Mouse (Mus musculus): ENCODE results near the gene Mef2d. TPM values are rescaled to one million over a fixed set of nuclear protein-coding genes. Genes with fewer than 3 reads are reported as not detected.
"Not testable (repeated sequence)": the region's sequence is repeated elsewhere in the genome, so short reads cannot be mapped to it uniquely, and the experiment has no call there.

Gene Mef2d
- polyA plus RNA-seq, 1 experiment: 50.0 TPM

GRCm38 (mm10) chr3:88174894-88175293 lies 32.7 kb downstream of the Mef2d start:
- H3K4me3 ChIP-seq (ENCODE audit: insufficient read depth, low read depth, low read length): no peak overlapping the region
- H3K27ac ChIP-seq (replicated peaks; ENCODE audit: low read depth, low read length): peak overlapping the region; percentile 21; the same call in 1 of the 2 replicates
- peaks cover 4% of the 10 kb centered on the region for H3K4me1 ChIP-seq (ENCODE audit: control insufficient read depth, insufficient read depth, insufficient read length, low read length)

GRCm38 (mm10) chr3:88177106-88177505 lies 34.9 kb downstream of the Mef2d start:
- Histone ChIP-seq H3K4me1 (ENCODE audit: control insufficient read depth, insufficient read depth, insufficient read length, low read length) (peaks cover 4% of the 10 kb centered on the region), H3K4me3 (ENCODE audit: insufficient read depth, low read depth, low read length) (peak overlapping the region; percentile 80), H3K27ac (replicated peaks; ENCODE audit: low read depth, low read length) (peak overlapping the region; percentile 100)

GRCm38 (mm10) chr3:88177562-88178345 lies 35.6 kb downstream of the Mef2d start:
- peaks cover 2% of the 10 kb centered on the region for H3K4me1 ChIP-seq (ENCODE audit: control insufficient read depth, insufficient read depth, insufficient read length, low read length)

GRCm38 (mm10) chr3:88178346-88178733 lies 36.2 kb downstream of the Mef2d start:
- H3K4me1 ChIP-seq (ENCODE audit: control insufficient read depth, insufficient read depth, insufficient read length, low read length): not testable (repeated sequence)
- H3K27ac ChIP-seq (replicated peaks; ENCODE audit: low read depth, low read length): peak overlapping the region; percentile 67
- peak overlapping the region; percentile 55 for H3K4me3 ChIP-seq (ENCODE audit: insufficient read depth, low read depth, low read length)

More at GRCm38 (mm10) chr3:88177562-88178345, 35.6 kb downstream of the Mef2d start:
- Histone ChIP-seq H3K4me3 (ENCODE audit: insufficient read depth, low read depth, low read length) (peak overlapping the region; percentile 80), H3K27ac (replicated peaks; ENCODE audit: low read depth, low read length) (peak overlapping the region; percentile 100)

DNA sequence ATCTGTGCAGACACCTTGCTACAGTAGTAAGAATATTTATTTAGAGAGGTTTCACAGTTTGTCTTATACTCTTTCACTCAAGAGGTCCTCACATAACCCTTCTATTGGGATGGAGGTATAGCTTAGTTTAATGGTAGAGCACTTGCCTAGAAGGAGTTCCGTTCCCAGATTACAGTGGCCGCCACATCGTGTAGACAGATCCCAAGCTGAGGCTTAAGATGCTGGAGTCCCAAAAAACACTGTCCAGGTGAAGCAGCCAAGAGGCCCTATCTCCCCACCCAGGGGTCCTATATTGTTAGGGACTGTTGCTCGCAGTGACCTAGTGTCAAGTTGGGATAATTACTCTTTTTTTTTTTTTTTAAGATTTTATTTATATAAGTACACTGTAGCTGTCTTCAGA lies 36.8 kb downstream of the Mef2d start:
- Histone ChIP-seq H3K4me3 (ENCODE audit: insufficient read depth, low read depth, low read length) (no peak overlapping the region), H3K27ac (replicated peaks; ENCODE audit: low read depth, low read length) (no peak overlapping the region), H3K4me1 (ENCODE audit: control insufficient read depth, insufficient read depth, insufficient read length, low read length) (peaks cover 2% of the 10 kb centered on the region)

DNA sequence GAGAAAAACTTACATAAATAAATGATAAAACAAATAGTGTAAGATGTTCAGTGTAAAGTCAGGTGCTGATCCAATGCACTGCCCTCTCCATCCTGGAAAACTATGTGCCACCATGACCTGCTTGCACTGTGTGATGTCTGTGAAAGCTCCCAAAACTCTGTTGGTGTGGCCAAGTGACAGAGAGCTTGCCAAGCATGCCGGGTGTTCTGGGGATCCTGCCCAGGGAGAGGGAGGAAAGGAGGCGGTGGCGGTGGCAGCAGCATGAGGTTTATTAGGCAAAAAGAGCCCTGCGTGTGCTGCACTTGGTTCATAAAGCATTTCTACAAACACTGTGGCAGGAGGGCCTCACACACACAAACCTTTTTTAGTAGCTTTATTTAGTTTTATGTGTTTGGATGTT lies 39.2 kb downstream of the Mef2d start:
- Histone ChIP-seq H3K27ac (replicated peaks; ENCODE audit: low read depth, low read length) (no peak overlapping the region), H3K4me3 (ENCODE audit: insufficient read depth, low read depth, low read length) (no peak overlapping the region), H3K4me1 (ENCODE audit: control insufficient read depth, insufficient read depth, insufficient read length, low read length) (peaks cover 2% of the 10 kb centered on the region)

DNA sequence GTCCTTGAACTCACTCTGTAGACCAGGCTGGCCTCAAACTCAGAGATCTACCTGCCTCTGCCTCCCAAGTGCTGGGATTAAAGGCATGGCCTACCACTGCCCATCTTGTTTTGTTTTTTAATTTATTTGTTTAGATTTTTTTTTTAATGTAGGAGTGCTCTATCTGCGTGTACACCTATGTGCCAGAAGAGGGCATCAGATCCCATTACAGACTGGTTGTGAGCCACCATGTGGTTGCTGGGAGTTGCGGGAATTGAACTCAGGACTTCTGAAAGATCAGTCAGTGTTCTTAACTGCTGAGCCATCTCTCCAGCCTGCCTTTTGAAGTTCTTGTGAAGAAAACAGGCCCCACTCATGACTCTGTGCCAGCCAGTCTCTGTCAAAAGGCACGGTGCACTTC lies 44.3 kb downstream of the Mef2d start:
- no peaks in the 10 kb centered on the region for H3K4me1 ChIP-seq (ENCODE audit: control insufficient read depth, insufficient read depth, insufficient read length, low read length)
- no peak overlapping the region for H3K27ac ChIP-seq (replicated peaks; ENCODE audit: low read depth, low read length)
- no peak overlapping the region for H3K4me3 ChIP-seq (ENCODE audit: insufficient read depth, low read depth, low read length)

GRCm38 (mm10) chr3:88191146-88191545 lies 49.0 kb downstream of the Mef2d start:
- Histone ChIP-seq H3K4me3 (ENCODE audit: insufficient read depth, low read depth, low read length) (no peak overlapping the region), H3K4me1 (ENCODE audit: control insufficient read depth, insufficient read depth, insufficient read length, low read length) (no peaks in the 10 kb centered on the region), H3K27ac (replicated peaks; ENCODE audit: low read depth, low read length) (no peak overlapping the region)

DNA sequence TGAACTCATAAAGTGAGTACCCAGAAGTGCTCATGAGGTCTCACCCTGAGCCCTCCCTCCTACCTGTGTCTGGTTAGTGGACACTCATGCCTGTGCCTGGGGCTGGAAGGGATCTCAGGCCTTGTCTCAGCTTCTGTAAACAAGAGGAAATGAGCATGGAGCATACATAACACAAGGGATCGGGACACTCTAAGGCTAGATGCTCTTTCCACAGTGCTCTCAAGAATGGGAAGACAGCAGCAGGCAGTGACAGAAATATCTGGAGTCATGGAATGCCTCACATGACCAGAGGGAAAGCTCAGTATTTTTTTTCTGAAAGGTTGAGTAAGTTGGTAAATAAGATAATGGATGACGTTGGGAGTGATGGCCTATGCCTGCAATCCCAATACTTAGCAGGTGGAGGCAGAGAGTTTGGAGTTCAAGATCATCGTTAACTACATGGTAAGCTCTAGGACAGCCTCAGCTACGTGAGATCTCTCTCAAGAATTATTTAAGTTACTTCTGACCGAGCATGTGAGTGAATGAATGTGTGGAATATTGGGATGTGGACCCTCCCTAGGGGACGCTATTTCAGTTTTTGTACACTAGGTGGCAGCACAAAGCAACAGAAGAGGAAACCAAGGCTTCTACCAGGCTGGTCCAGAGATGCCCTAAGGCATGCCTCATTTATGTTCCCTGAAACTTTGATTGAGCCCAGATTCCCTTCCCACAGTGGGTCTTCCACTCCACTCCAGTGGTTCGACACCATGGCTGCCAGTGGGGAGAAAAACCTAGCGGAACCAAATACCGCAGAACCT lies 49.8 kb downstream of the Mef2d start:
- H3K4me1 ChIP-seq (ENCODE audit: control insufficient read depth, insufficient read depth, insufficient read length, low read length): no peaks in the 10 kb centered on the region
- no peak overlapping the region for H3K4me3 ChIP-seq (ENCODE audit: insufficient read depth, low read depth, low read length)
- no peak overlapping the region for H3K27ac ChIP-seq (replicated peaks; ENCODE audit: low read depth, low read length)

- no peak overlapping the region for H3K4me3 ChIP-seq (ENCODE audit: insufficient read depth, low read depth, low read length)
- H3K4me1 ChIP-seq (ENCODE audit: control insufficient read depth, insufficient read depth, insufficient read length, low read length): peaks cover 4% of the 10 kb centered on the region; the same call in 1 of the 2 replicates
- H3K27ac ChIP-seq (replicated peaks; ENCODE audit: low read depth, low read length): no peak overlapping the region
Observed at GRCm38 (mm10) chr3:88197741-88198504, 55.8 kb downstream of the Mef2d start.

- no peak overlapping the region for H3K27ac ChIP-seq (replicated peaks; ENCODE audit: low read depth, low read length)
- H3K4me3 ChIP-seq (ENCODE audit: insufficient read depth, low read depth, low read length): no peak overlapping the region
- H3K4me1 ChIP-seq (ENCODE audit: control insufficient read depth, insufficient read depth, insufficient read length, low read length): peaks cover 4% of the 10 kb centered on the region; the same call in 1 of the 2 replicates
Observed at GRCm38 (mm10) chr3:88198505-88199020, 56.4 kb downstream of the Mef2d start.

DNA sequence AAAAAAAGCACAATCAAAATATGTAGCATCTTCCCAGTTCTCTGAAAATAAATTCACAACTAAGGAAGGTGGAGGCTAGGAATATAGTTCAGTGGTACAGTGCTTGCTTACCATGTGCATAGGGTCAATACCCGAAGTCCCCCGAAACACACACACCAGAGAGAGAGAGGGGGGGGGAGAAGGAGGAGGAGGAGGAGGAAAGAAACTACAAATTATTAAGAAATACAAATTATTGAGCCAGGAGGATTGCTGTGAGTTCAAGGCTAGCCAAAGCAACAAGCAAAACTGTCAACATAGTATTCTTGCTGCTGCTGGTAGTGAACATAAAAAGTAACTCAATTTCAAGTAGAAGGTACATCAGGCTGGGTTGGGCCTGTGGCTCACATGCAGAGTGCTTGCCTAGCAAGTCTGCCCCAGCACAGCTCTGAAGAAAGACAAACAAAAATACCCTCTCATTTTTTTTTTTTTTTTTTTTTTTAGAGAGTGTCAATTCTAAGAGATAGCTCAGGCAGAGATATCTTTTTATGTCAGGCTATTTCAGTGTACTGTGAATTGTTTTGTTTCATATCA lies 57.5 kb downstream of the Mef2d start:
- Histone ChIP-seq H3K27ac (replicated peaks; ENCODE audit: low read depth, low read length) (no peak overlapping the region), H3K4me1 (ENCODE audit: control insufficient read depth, insufficient read depth, insufficient read length, low read length) (peaks cover 4% of the 10 kb centered on the region; the same call in 1 of the 2 replicates), H3K4me3 (ENCODE audit: insufficient read depth, low read depth, low read length) (no peak overlapping the region)

GRCm38 (mm10) chr3:88200161-88200971 lies 58.2 kb downstream of the Mef2d start:
- Histone ChIP-seq H3K27ac (replicated peaks; ENCODE audit: low read depth, low read length) (no peak overlapping the region), H3K4me1 (ENCODE audit: control insufficient read depth, insufficient read depth, insufficient read length, low read length) (peaks cover 4% of the 10 kb centered on the region; the same call in 1 of the 2 replicates), H3K4me3 (ENCODE audit: insufficient read depth, low read depth, low read length) (peak overlapping the region; percentile 36)

GRCm38 (mm10) chr3:88200972-88201330 lies 58.8 kb downstream of the Mef2d start:
- Histone ChIP-seq H3K27ac (replicated peaks; ENCODE audit: low read depth, low read length) (no peak overlapping the region), H3K4me3 (ENCODE audit: insufficient read depth, low read depth, low read length) (peak overlapping the region; percentile 36)

More at GRCm38 (mm10) chr3:88200972-88201330, 58.8 kb downstream of the Mef2d start:
- peaks cover 4% of the 10 kb centered on the region; the same call in 1 of the 2 replicates for H3K4me1 ChIP-seq (ENCODE audit: control insufficient read depth, insufficient read depth, insufficient read length, low read length)
